Mouse (Mus musculus) hindbrain, embryonic 16.5 days (tissue): ENCODE results near the gene Itgal. TPM values are rescaled to one million over a fixed set of nuclear protein-coding genes. Genes with fewer than 3 reads are reported as not detected.
"Not testable (repeated sequence)": the region's sequence is repeated elsewhere in the genome, so short reads cannot be mapped to it uniquely, and the experiment has no call there.

Experiments
- ATAC-seq: fragments of 200-750 bp; cut with Nextera tagmentation; 2 replicates; pipeline ENCODE4 v1.8.0; 2017; ENCODE audit warnings: moderate TSS enrichment, moderate library complexity
- H3K27ac ChIP-seq: fragments of 300-500 bp; sonication (generic); 2 replicates; pipeline ENCODE4 v1.5.1; 2014; ENCODE audit warnings: low read depth, mild to moderate bottlenecking, control low read depth, low read length, moderate library complexity
- H3K27me3 ChIP-seq: fragments of 300-500 bp; sonication (generic); replicated peaks from 2 replicates; pipeline ENCODE4 v1.6.1; 2014; ENCODE audit warnings: low read length; ENCODE audit not compliant: control insufficient read depth, insufficient read depth
- H3K36me3 ChIP-seq: fragments of 300-500 bp; sonication (generic); 2 replicates; pipeline ENCODE4 v1.6.1; 2014; ENCODE audit warnings: mild to moderate bottlenecking, low read length, moderate library complexity, mixed read lengths; ENCODE audit not compliant: control insufficient read depth, insufficient read depth
- H3K4me1 ChIP-seq: fragments of 300-500 bp; sonication (generic); 2 replicates; pipeline ENCODE4 v1.6.1; 2014; ENCODE audit warnings: low read depth, low read length; ENCODE audit not compliant: control insufficient read depth, insufficient read depth
- H3K4me2 ChIP-seq: fragments of 300-500 bp; sonication (generic); 2 replicates; pipeline ENCODE4 v1.6.1; 2014; ENCODE audit warnings: mild to moderate bottlenecking, low read length, control low read depth, moderate library complexity
- H3K4me3 ChIP-seq: fragments of 300-500 bp; sonication (generic); 2 replicates; pipeline ENCODE4 v1.5.1; 2014; ENCODE audit warnings: mild to moderate bottlenecking, low read length, control low read depth, moderate library complexity
- H3K9ac ChIP-seq: fragments of 300-500 bp; sonication (generic); 2 replicates; pipeline ENCODE4 v1.6.1; 2014; ENCODE audit warnings: low read depth, mild to moderate bottlenecking, control low read depth, low read length, moderate library complexity
- H3K9me3 ChIP-seq: fragments of 300-500 bp; sonication (generic); 2 replicates; pipeline ENCODE4 v1.6.1; 2014; ENCODE audit warnings: mild to moderate bottlenecking, low read length, moderate library complexity; ENCODE audit not compliant: control insufficient read depth
- WGBS: fragments of 180-500 bp; shearing (Covaris S2); extraction: QIAGEN DNeasy Blood & Tissue Kit; methylation state at CpG from one replicate; pipeline ENCODE4 v1.1.7; 2014; 5-methylcytosine and 5-hydroxymethylcytosine counted together
- polyA plus RNA-seq: library from polyadenylated mRNA; unstranded; fragments of >200 nt; fragmentation: Nextera tagmentation; extraction: Ambion mirVana; gene quantifications from 2 replicates; pipeline ENCODE4 v1.2.1, GENCODE M21; 2015

The Itgal gene
- polyA plus RNA-seq, result 0.26 and 0.44 TPM in 2 replicates

- no peaks in the 10 kb centered on the region for H3K9me3 ChIP-seq
- H3K9ac ChIP-seq, result no peak within 1 kb of the TSS
- H3K4me3 ChIP-seq, result no peak within 1 kb of the TSS
- H3K4me2 ChIP-seq, result no peak within 1 kb of the TSS
- ATAC-seq, result no peak
- no peaks in the 10 kb centered on the region; the same call in 1 of the 2 replicates for H3K27me3 ChIP-seq
- 87% methylated on average over 11 of the region's 11 CpGs for WGBS
- H3K4me1 ChIP-seq, result no peaks in the 10 kb centered on the region
- no peaks in the 10 kb centered on the region for H3K36me3 ChIP-seq
- H3K27ac ChIP-seq, result no peak within 1 kb of the TSS
Observed at GRCm38 (mm10) chr7:127296098-127296497, at the start of gene Itgal. Itgal (plus strand) TSS chr7:127296260.

- not testable (repeated sequence) for H3K4me2 ChIP-seq, H3K27ac ChIP-seq, H3K9me3 ChIP-seq, H3K27me3 ChIP-seq, H3K9ac ChIP-seq, ATAC-seq, H3K36me3 ChIP-seq, H3K4me3 ChIP-seq
- peaks cover 18% of the 10 kb centered on the region for H3K4me1 ChIP-seq
- 94% methylated on average over 8 of the region's 8 CpGs for WGBS
Observed at GRCm38 (mm10) chr7:127250511-127250910, 45.5 kb upstream of the Itgal start.

- ATAC-seq, result no peak
- H3K4me1 ChIP-seq, result peaks cover 7% of the 10 kb centered on the region
- peaks cover 7% of the 10 kb centered on the region; the same call in 1 of the 2 replicates for H3K36me3 ChIP-seq
- H3K9ac ChIP-seq, result no peak overlapping the region
- no peaks in the 10 kb centered on the region for H3K9me3 ChIP-seq
- no peak overlapping the region for H3K4me3 ChIP-seq
- H3K27ac ChIP-seq, result no peak overlapping the region
- H3K27me3 ChIP-seq, result no peaks in the 10 kb centered on the region
- no peak overlapping the region for H3K4me2 ChIP-seq
- WGBS, result 93% methylated on average over 2 of the region's 2 CpGs
Observed at GRCm38 (mm10) chr7:127252414-127252813, 43.6 kb upstream of the Itgal start.

- H3K4me1 ChIP-seq, result peaks cover 7% of the 10 kb centered on the region
- peaks cover 7% of the 10 kb centered on the region; the same call in 1 of the 2 replicates for H3K36me3 ChIP-seq
- H3K4me2 ChIP-seq, result peak overlapping the region; percentile 97
- peak overlapping the region; percentile 67 for H3K4me3 ChIP-seq
- ATAC-seq, result no peak
- WGBS, result 78% methylated on average over 6 of the region's 6 CpGs
- no peaks in the 10 kb centered on the region for H3K27me3 ChIP-seq
- no peaks in the 10 kb centered on the region for H3K9me3 ChIP-seq
- H3K27ac ChIP-seq, result peak overlapping the region; percentile 95
- peak overlapping the region; percentile 87 for H3K9ac ChIP-seq
Observed at GRCm38 (mm10) chr7:127253341-127253740, 42.7 kb upstream of the Itgal start.

GRCm38 (mm10) chr7:127253821-127254769 lies 42.0 kb upstream of the Itgal start:
- Histone ChIP-seq H3K27ac (peak overlapping the region; percentile 95), H3K4me3 (peak overlapping the region; percentile 67), H3K36me3 (peaks cover 7% of the 10 kb centered on the region; the same call in 1 of the 2 replicates), H3K4me1 (peaks cover 7% of the 10 kb centered on the region), H3K9me3 (no peaks in the 10 kb centered on the region), H3K4me2 (peak overlapping the region; percentile 97), H3K27me3 (no peaks in the 10 kb centered on the region), H3K9ac (peak overlapping the region; percentile 87)
- ATAC-seq, result peak; percentile 97
- under 1% methylated on average over 136 of the region's 136 CpGs for WGBS

- Histone ChIP-seq H3K4me1 (peaks cover 10% of the 10 kb centered on the region), H3K27me3 (no peaks in the 10 kb centered on the region), H3K9ac (peak overlapping the region; percentile 87), H3K27ac (peak overlapping the region; percentile 95), H3K4me2 (peak overlapping the region; percentile 97), H3K9me3 (no peaks in the 10 kb centered on the region), H3K36me3 (peaks cover 2% of the 10 kb centered on the region; the same call in 1 of the 2 replicates), H3K4me3 (peak overlapping the region; percentile 67)
- WGBS, result 25% methylated on average over 4 of the region's 4 CpGs
- ATAC-seq, result no peak
Observed at GRCm38 (mm10) chr7:127255008-127255407, 41.1 kb upstream of the Itgal start.

- no peak for ATAC-seq
- Histone ChIP-seq H3K9me3 (no peaks in the 10 kb centered on the region), H3K4me3 (no peak overlapping the region), H3K4me2 (no peak overlapping the region), H3K27ac (no peak overlapping the region), H3K4me1 (peaks cover 13% of the 10 kb centered on the region), H3K27me3 (no peaks in the 10 kb centered on the region), H3K36me3 (no peaks in the 10 kb centered on the region), H3K9ac (no peak overlapping the region)
- 90% methylated on average over 2 of the region's 2 CpGs for WGBS
Observed at GRCm38 (mm10) chr7:127255965-127256364, 40.1 kb upstream of the Itgal start.

GRCm38 (mm10) chr7:127256518-127256917 lies 39.5 kb upstream of the Itgal start:
- Histone ChIP-seq H3K36me3 (no peaks in the 10 kb centered on the region), H3K4me2 (no peak overlapping the region), H3K4me1 (peaks cover 16% of the 10 kb centered on the region), H3K9me3 (no peaks in the 10 kb centered on the region), H3K9ac (no peak overlapping the region), H3K27me3 (no peaks in the 10 kb centered on the region), H3K4me3 (no peak overlapping the region), H3K27ac (no peak overlapping the region)
- WGBS, result 95% methylated on average over 5 of the region's 5 CpGs
- ATAC-seq, result no peak

- Histone ChIP-seq H3K4me2 (peak overlapping the region; percentile 91), H3K9ac (no peak overlapping the region), H3K27me3 (no peaks in the 10 kb centered on the region), H3K36me3 (no peaks in the 10 kb centered on the region), H3K4me1 (peaks cover 16% of the 10 kb centered on the region), H3K4me3 (peak overlapping the region; percentile 80), H3K9me3 (no peaks in the 10 kb centered on the region), H3K27ac (no peak overlapping the region)
- no peak for ATAC-seq
- 75% methylated on average over 8 of the region's 8 CpGs for WGBS
Observed at GRCm38 (mm10) chr7:127259186-127259905, 36.7 kb upstream of the Itgal start.
